Mouse (Mus musculus) spleen, adult 2 months (tissue): ENCODE measurements around the gene Kdm1a.

ENCODE experiments used
- CTCF ChIP-seq: fragments of 200-500 bp; IDR thresholded peaks from 2 replicates; pipeline ENCODE4 v1.5.1; 2011; ENCODE audit warnings: mild to moderate bottlenecking, inconsistent platforms; ENCODE audit not compliant: insufficient read depth, insufficient read length, insufficient replicate concordance; ENCODE audit errors: extremely low read depth
- POLR2A ChIP-seq: fragments of 200-500 bp; IDR thresholded peaks from 2 replicates; pipeline ENCODE4 v1.6.1; 2011; ENCODE audit warnings: low read depth, low read length, inconsistent platforms

DNA sequence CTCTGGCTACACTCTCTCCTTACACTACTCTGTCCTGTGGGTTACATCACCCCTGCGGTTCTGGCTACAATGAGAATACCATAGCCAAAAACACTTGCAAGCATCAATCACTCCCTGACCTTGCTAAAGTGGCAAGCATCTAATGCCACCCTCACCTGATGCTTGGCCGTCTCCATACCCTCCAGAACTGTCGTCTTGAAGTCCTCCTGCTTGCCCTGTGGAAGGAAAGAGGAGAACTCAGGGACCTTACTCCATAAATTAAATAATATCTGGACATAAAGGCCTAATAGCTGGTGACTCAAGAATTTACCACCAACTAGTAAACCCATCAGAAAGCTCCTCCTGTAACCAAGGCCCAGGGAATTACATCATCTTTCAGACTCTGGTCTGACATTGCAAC is 20.6 kb downstream of the Kdm1a start:
- TF ChIP-seq POLR2A (no peak), CTCF (no peak)
